Mouse (Mus musculus) spleen, adult 2 months (tissue): Measurements from ENCODE around the gene Dnajc6.

Source experiments
- CTCF ChIP-seq: fragments of 200-500 bp; IDR thresholded peaks from 2 replicates; pipeline ENCODE4 v1.5.1; 2011; ENCODE audit warnings: mild to moderate bottlenecking, inconsistent platforms; ENCODE audit not compliant: insufficient read depth, insufficient read length, insufficient replicate concordance; ENCODE audit errors: extremely low read depth
- POLR2A ChIP-seq: fragments of 200-500 bp; IDR thresholded peaks from 2 replicates; pipeline ENCODE4 v1.6.1; 2011; ENCODE audit warnings: low read depth, low read length, inconsistent platforms

GRCm38 (mm10) chr4:101648745-101649144, 152.3 kb downstream of the Dnajc6 start:
- TF ChIP-seq POLR2A (no peak), CTCF (no peak)
